Mouse (Mus musculus) stomach, postnatal 0 days (tissue): Measurements from ENCODE around the gene Alox15.

Source experiments
- CTCF ChIP-seq: IDR thresholded peaks from 2 replicates; pipeline ENCODE4 v1.5.1; 2016; ENCODE audit warnings: antibody characterized with exemption, low read depth, mild to moderate bottlenecking, moderate library complexity
- EP300 ChIP-seq: optimal IDR thresholded peaks from 2 replicates; pipeline ENCODE3; 2016; ENCODE audit warnings: antibody characterized with exemption

DNA sequence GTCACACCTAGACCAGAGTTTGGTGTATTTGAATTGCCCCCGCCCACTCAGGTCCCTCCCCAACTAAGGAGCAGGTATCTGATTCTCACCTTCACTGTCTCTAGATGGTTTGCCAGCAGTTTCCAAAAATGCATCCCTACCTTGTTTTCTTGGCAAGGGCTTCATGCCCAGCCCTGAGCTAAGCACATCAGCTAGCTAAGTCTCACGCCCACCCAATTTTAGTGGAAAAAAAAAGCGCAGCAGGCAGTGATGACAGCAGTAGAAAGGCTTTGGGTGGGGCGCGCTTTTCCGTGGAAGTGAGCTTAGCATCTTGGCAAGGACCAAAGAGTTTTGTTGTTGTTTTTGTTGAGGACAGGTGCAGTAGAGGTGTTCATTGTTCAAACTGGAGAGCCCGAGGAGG is 29.3 kb downstream of the Alox15 start, which contains the start of gene Alox12e:
- TF ChIP-seq CTCF = no peak
- TF ChIP-seq EP300 = no peak
